Mouse (Mus musculus) lung, postnatal 36 days (tissue): ENCODE results near the gene Cp.
"Not testable (repeated sequence)": the region's sequence is repeated elsewhere in the genome, so short reads cannot be mapped to it uniquely, and the experiment has no call there.

ENCODE experiments used
- DNase-seq: peaks from one replicate; pipeline ENCODE4 v3.0.0; 2022; ENCODE audit warnings: mixed read lengths

The Cp gene

GRCm38 (mm10) chr3:19956885-19957284 is at the start of gene Cp:
TSS of gene Cp (plus strand) at chr3:19957054.
- DNase-seq, result no peak

GRCm38 (mm10) chr3:19948552-19948951 is 8.3 kb upstream of the Cp start:
- no peak for DNase-seq

- not testable (repeated sequence) for DNase-seq
These were observed 7.5 kb upstream of the Cp start for GRCm38 (mm10) chr3:19949401-19949800.

GRCm38 (mm10) chr3:19953425-19953824 is 3.4 kb upstream of the Cp start:
- no peak for DNase-seq

- peak; percentile 91 for DNase-seq
These were observed 3.0 kb upstream of the Cp start for GRCm38 (mm10) chr3:19953865-19954264.

- DNase-seq, result no peak
These were observed 1.2 kb downstream of the Cp start for GRCm38 (mm10) chr3:19958031-19958430.

- no peak for DNase-seq
These were observed 2.1 kb downstream of the Cp start for GRCm38 (mm10) chr3:19958983-19959382.

GRCm38 (mm10) chr3:19960570-19961114 is 3.8 kb downstream of the Cp start:
- DNase-seq, result no peak

GRCm38 (mm10) chr3:19961341-19961740 is 4.5 kb downstream of the Cp start:
- no peak for DNase-seq

GRCm38 (mm10) chr3:19962769-19963513 is 6.1 kb downstream of the Cp start:
- no peak for DNase-seq

- DNase-seq, result no peak
These were observed 7.9 kb downstream of the Cp start for GRCm38 (mm10) chr3:19964625-19965188.

- no peak for DNase-seq
These were observed 8.4 kb downstream of the Cp start for GRCm38 (mm10) chr3:19965239-19965638.

- no peak for DNase-seq
These were observed 9.2 kb downstream of the Cp start for GRCm38 (mm10) chr3:19966072-19966471.

GRCm38 (mm10) chr3:19978474-19978873 is 21.6 kb downstream of the Cp start:
- peak; percentile 29 for DNase-seq

GRCm38 (mm10) chr3:19981156-19981555 is 24.3 kb downstream of the Cp start:
- no peak for DNase-seq

- DNase-seq, result no peak
These were observed 26.0 kb downstream of the Cp start for GRCm38 (mm10) chr3:19982846-19983245.

GRCm38 (mm10) chr3:19986123-19986522 is 29.3 kb downstream of the Cp start:
- no peak for DNase-seq

GRCm38 (mm10) chr3:19990031-19990430 is 33.2 kb downstream of the Cp start:
- peak; percentile 23 for DNase-seq

- DNase-seq, result no peak
These were observed 35.5 kb downstream of the Cp start for GRCm38 (mm10) chr3:19992388-19992787.

- DNase-seq, result no peak
These were observed 42.7 kb downstream of the Cp start for GRCm38 (mm10) chr3:19999551-19999950.

GRCm38 (mm10) chr3:20000806-20001205 is 44.0 kb downstream of the Cp start:
- no peak for DNase-seq

- DNase-seq, result peak; percentile 54
These were observed 45.9 kb downstream of the Cp start for GRCm38 (mm10) chr3:20002786-20003185.

- no peak for DNase-seq
These were observed 47.6 kb downstream of the Cp start for GRCm38 (mm10) chr3:20004422-20004821.

GRCm38 (mm10) chr3:20005611-20006010 is 48.8 kb downstream of the Cp start:
- no peak for DNase-seq
